Mouse (Mus musculus): ENCODE results near the gene Pmf1.
A peak's percentile ranks its signal among the peaks of the same experiment; 100 is the strongest.

GRCm38 (mm10) chr3:88452246-88452645, 42.1 kb upstream of the Pmf1 start:
- TF ChIP-seq MYOG (IDR thresholded peaks at IDR 0.05; ENCODE audit: control insufficient read depth, extremely low read depth, insufficient read length): no peak
- no peak for TF ChIP-seq USF1 (IDR thresholded peaks at IDR 0.05; ENCODE audit: low read depth)
- TF ChIP-seq CTCF (IDR thresholded peaks at IDR 0.05; ENCODE audit: control insufficient read depth, insufficient read depth, insufficient read length): no peak
- peak; percentile 30 for TF ChIP-seq MAX (IDR thresholded peaks at IDR 0.05)
- TF ChIP-seq MYOD1 (IDR thresholded peaks at IDR 0.05; ENCODE audit: control insufficient read depth, insufficient read length, low read depth): no peak
- TF ChIP-seq CEBPB (IDR thresholded peaks at IDR 0.05; ENCODE audit: low read depth): no peak
- no peak for TF ChIP-seq FOSL1 (IDR thresholded peaks at IDR 0.05; ENCODE audit: insufficient read depth, low read length, poor library complexity, severe bottlenecking)
